In the genomic region with DNA sequence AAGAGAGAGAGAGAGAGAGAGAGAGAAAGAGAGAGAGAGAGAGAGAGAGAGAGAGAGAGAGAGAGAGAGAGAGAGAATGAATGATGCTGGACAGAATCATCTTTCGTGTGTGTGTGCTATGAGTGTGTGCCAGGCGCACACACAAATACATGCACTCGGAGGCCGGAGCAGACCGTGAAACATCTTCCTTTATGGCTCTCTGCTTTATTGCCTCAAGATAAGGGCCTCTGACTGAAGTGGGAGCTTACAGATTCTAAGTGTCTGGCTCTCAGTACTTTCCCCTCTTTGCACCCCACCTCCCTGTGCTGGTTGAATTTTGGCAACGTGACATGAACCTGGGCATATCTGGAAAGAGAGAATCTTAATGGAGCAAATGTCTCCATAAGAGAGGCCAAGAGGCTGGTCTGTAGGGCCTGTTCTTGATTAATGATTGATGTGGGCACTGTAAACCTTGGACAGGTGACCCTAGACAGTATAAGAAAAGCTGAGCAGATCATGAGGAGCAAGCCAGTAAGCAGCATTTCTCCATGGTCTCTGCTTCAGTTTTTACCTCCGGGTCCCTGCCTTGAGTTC, we compare ENCODE assay signal across 22 mouse cellular contexts. TPM values are rescaled to one million over a fixed set of nuclear protein-coding genes. Genes with fewer than 3 reads are reported as not detected.
DNase-seq lines count a peak whose midpoint lies in the region; ATAC-seq lines count a peak whose summit lies in the region.
"Had no signal": no experiment of that assay in that cellular context is flagged by ENCODE, and none has a peak within 500 bp of the region (broad histone marks: within the 10 kb centered on the region; RNA-seq: fewer than 3 reads in every experiment).

No protein-coding gene starts in this region.

- no peaks in the 10 kb centered on the region for H3K27me3 ChIP-seq in intestine, embryonic 15.5 days (replicated peaks)
- H3K27me3 ChIP-seq: forebrain, embryonic 13.5 days; limb, embryonic 13.5 days; liver, embryonic 13.5 days had no signal

- H3K9ac ChIP-seq in intestine, embryonic 15.5 days = no peak overlapping the region
- H3K9ac ChIP-seq: forebrain, embryonic 13.5 days; limb, embryonic 13.5 days; liver, embryonic 13.5 days had no signal

- intact Hi-C loops in left cerebral cortex, postnatal 10 days (cut with DNase I) = no loop called here

- DNase-seq in kidney, adult 18-20 months = peak; percentile 61
- peak; percentile 51 for DNase-seq in kidney, postnatal 10 days
- peak; percentile 20 for DNase-seq in lung, postnatal 10 days
- DNase-seq in frontal cortex, postnatal 10 days (ENCODE audit: low spot score in 2 of 2) = no peak
- no peak for DNase-seq in testis, postnatal 14 days (ENCODE audit: low spot score)
- DNase-seq in left cerebral cortex, postnatal 10 days (ENCODE audit: extremely low spot score in 1 of 2, low spot score in 2 of 2) = no peak
- no peak for DNase-seq in layer of hippocampus, adult 9-10 months (ENCODE audit: low spot score)
- DNase-seq: adrenal gland, adult 2 months; cerebellum, adult 2 months; cerebellum, postnatal 36 days; gastrocnemius, postnatal 36 days; heart, postnatal 10 days; layer of hippocampus, adult 9-11 months; liver, embryonic 13.5 days; right cerebral cortex, postnatal 4 days; thymus, postnatal 25 days had no signal

- WGBS in intestine, embryonic 15.5 days = 64% methylated on average over 7 of the region's 7 CpGs

- H3K36me3 ChIP-seq in intestine, embryonic 15.5 days = no peaks in the 10 kb centered on the region
- H3K36me3 ChIP-seq: limb, embryonic 13.5 days; liver, embryonic 13.5 days had no signal

- no peak overlapping the region for H3K4me2 ChIP-seq in intestine, embryonic 15.5 days (replicated peaks)
- H3K4me2 ChIP-seq: forebrain, embryonic 13.5 days; heart, embryonic 11.5 days; limb, embryonic 13.5 days; liver, embryonic 13.5 days; midbrain, embryonic 11.5 days had no signal

- no peak overlapping the region for H3K4me3 ChIP-seq in intestine, embryonic 15.5 days (replicated peaks)
- H3K4me3 ChIP-seq: forebrain, embryonic 13.5 days; limb, embryonic 13.5 days; liver, embryonic 13.5 days had no signal

- 0 out of 2 replicates have a peak overlapping the region, but pooled peaks have one; percentile 36 for H3K27ac ChIP-seq in intestine, embryonic 15.5 days
- H3K27ac ChIP-seq: forebrain, embryonic 13.5 days; limb, embryonic 13.5 days; liver, embryonic 13.5 days; macrophage had no signal

- no peaks in the 10 kb centered on the region for H3K4me1 ChIP-seq in intestine, embryonic 15.5 days (replicated peaks)
- H3K4me1 ChIP-seq: liver, embryonic 13.5 days had no signal

- no peaks in the 10 kb centered on the region for H3K9me3 ChIP-seq in intestine, embryonic 15.5 days
- H3K9me3 ChIP-seq: forebrain, embryonic 13.5 days; limb, embryonic 13.5 days; liver, embryonic 13.5 days had no signal

- peak; percentile 93 for ATAC-seq in intestine, embryonic 15.5 days
- ATAC-seq: forebrain, embryonic 13.5 days had no signal

RNA-seq across cellular contexts. Expression of a gene that starts 29.4 kb away (rescaled TPM):
- polyA plus RNA-seq in intestine, embryonic 15.5 days (2015; fragmentation: Nextera tagmentation; extraction: Ambion mirVana) = 8.3 and 11.2 TPM in 2 replicates
- total RNA-seq in left cerebral cortex, postnatal 10 days (2021) = 10 to 100 TPM; 43.7 to 46.3 TPM
- polyA plus RNA-seq: macrophage had no signal

Comparison
In these comparisons a context has a peak if more than half of its experiments do, and no peak if none do; other contexts are left out.
1. DNase-seq: peak in kidney, adult 18-20 months (single experiment), kidney, postnatal 10 days (single experiment) and lung, postnatal 10 days (single experiment); none in frontal cortex, postnatal 10 days (0 of 2), testis, postnatal 14 days (single experiment), left cerebral cortex, postnatal 10 days (0 of 2) and layer of hippocampus, adult 9-10 months (single experiment).